Mouse (Mus musculus) 416B (cell line): Measurements from ENCODE around the gene Fam120a.
A peak's percentile ranks its signal among the peaks of the same experiment; 100 is the strongest.

Experiments used
- DNase-seq: peaks from one replicate; pipeline ENCODE4 v3.0.0; 2011; ENCODE audit warnings: low read depth

Fam120a gene

DNA sequence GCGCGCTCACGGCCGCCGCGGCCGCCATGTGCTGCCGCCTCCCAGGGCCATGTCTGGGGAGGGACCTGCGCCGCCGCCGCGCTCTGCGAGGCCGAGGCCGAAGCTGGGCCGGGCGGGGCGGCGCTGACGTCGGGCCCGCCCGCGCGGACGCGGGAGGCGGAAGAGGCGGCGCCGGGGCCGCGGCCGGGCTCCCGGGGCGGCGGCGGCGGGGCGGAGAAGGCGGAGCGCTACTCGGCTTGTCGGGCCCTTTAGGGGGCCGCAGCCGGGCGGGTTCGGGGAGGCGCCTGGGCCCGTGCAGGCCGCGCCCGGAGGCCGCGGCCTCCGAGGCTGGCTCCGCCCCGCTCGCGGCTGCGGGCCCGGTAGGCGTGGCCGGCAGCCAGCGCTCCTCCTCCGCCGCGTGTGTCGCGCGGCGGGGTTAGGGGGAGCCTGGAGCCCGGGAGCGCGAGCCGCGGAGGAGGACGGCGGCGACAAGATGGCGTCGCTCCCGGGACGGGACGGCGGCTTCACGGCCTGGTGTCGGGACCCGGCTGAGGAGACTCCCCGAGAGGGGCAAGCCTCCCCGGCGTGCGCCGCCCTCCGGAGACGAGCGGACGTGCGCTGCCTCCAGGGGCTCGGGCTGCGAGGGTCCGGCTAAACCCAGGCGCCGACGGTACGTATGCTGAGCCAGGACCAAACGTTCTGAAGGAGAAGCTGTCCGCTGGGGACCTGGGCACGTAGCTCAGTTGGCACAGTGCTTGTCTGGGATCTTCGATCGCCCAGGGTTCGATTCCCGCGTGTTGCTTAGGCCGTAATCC, at the start of gene Fam120a:
TSS of gene Fam120a (minus strand) at position 62 of the 794 bp plus-strand sequence.
- peak; percentile 79 for DNase-seq

DNA sequence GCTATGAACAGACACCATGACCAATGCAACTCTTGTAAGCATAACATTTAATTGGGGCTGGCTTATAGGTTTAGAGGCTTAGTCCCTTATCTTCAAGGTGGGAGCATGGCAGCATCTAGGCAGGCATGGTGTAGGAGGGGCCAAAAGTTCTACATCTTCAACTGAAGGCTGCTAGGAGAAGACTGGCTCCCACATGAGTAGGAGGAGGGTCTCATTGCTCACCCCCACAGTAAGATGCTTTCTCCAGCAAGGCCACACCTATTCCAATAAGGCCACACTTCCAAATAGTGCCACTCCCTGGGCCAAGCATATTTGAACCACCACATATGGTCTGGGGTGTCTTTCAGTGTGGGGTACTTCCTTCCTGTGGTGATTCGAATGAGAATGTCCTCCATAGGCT, 49.6 kb upstream of the Fam120a start:
- no peak for DNase-seq

DNA sequence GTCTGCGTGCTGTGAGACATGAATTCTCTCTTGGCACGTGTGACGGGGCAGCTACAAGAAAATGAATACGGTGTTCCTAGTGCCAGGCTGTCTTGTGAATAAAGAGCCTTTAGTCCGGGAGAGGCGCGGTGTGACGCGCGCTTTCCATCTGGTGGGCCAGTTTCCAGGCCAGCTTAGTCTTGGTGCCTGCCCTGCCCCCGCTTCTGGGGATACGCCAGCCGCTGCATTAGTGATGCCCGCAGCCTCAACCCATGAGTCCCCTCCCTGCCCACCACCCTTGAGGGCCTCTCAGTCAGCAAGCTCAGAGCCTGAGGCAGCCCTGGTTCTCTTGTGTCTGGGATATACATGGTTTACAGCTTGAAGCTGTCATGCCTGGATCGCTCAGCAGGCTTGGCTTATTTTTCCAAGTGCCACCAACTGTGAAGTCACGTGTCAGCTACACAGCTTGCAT, 48.5 kb upstream of the Fam120a start:
- DNase-seq, result no peak

DNA sequence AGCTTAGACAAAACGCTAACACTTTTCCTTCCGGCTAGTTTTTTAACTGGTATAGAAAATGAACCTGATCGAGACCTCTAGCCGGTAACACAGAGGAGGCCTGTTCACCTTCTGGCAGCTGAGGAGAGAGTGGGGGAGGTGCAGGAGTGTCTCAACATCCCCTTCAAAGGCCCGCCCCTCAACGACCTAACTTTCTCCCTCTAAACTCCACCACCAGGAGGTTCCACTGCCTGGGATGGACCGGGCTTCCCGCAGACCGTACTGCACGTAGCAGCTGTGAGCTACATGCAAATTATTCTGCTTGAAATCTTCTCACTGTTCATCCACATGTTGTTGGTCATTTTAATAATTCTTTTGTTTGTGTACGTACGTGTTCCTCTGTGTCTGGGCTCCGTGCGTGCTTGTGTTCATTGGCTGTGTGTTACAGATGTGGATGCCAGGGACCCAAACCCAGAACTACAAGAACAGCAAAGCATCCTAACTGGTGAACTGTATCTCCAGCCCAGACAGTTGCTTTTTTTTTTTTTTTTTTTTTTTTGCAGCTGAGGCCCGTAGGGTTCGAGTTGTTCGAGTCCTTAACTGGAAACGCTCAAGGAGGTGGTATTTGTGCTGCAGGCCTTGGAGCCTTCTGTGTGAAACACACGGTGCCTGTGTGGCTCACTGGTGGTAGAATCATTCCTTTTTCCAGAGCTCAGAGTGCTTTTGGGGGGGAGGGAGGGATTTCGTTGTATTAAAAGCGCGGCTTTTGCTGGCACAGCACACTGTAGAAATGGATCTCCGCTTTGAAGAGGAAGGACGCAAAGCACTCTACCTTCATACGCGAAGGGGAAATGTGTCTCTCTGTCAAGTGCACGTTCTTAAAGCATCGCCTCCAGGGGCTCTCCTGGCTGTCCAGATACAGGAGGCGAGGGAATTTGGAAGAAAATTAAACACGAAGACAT, 47.8 kb upstream of the Fam120a start:
- DNase-seq, result no peak

DNA sequence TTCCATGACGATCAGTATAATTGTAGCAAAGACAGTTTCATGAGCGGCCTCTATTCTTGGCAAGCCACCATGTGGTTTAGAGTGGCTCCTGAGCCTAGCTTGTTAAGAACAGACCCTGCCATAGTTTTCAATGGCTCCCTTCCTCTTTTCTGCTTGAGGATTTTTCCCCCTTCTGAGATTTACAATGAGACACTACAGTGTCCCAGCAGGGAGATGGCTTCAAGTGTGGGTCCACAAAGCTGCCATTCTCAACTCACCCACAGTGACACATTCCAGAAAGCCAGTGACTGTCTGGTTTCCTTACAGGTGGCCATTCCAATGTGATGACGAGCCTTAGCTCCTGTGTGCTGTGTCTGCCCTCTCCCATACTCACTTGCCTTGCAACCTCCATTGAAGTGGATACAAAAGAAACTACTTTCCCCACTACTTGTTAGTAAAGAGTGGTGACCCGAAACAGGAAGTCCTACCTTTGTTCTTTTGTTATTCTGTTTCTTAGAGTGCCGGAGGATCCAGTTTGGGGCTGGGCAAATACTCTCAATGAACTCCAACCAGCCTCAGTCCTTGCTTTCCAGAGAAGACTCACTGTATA, 45.5 kb upstream of the Fam120a start:
- DNase-seq, result no peak

DNA sequence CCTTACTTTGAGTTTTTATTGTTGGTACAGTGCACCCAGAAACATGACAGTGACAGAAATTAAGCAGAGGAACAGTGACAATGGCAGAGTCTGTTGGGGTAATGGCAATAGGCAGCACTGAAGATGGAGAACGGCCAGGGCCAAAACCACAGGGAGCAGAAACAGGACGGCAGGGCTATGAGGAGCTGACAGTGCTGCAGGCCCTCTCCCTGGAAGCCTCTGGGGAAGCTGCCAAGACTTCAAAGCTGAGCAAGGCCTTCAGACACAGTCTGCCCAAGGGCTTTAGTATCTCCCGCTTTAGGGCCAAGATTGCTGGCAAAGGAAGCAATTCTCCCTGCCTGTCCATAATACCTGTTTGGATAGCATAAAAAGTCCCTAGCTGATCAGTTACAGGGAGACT, 33.9 kb upstream of the Fam120a start:
- no peak for DNase-seq

DNA sequence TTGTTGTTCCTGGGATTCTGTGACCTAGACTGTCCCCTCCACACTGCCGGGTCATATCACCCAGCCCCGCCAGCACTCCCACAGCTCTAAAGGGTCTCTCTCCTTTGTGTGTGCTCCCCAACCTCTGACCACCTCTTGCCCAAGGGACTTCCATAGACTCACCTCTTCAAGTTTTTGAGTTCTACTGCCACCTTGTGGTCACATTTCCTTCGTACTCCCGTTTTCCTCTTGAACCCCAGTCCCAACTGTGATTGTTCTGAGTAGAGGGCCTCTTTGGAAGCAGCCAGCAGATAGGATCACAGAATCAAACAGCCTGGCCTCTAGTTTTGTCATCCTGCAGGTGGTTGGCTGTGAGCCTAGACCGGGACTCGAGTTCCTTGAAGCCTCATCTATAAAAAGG, 30.8 kb upstream of the Fam120a start:
- DNase-seq, result peak; percentile 79

DNA sequence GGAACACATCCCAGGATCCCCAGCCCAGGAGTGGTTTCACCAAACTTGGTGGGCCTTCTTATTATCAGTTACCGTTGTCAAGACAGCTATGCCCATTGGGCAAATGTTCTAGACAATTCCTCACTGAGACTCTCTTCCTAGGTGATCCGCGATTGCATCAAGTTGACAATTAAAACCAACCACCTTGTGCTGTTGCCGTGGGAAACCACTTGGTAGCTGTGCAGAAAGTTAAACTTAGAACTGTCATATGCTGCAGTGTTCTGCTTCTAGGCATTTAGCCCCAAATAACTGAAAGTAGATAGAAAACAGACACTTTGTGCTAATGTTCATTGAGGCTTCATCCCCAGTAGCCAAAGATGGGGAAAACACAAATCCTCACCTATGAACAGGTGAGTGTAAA, 28.9 kb upstream of the Fam120a start:
- DNase-seq, result no peak

DNA sequence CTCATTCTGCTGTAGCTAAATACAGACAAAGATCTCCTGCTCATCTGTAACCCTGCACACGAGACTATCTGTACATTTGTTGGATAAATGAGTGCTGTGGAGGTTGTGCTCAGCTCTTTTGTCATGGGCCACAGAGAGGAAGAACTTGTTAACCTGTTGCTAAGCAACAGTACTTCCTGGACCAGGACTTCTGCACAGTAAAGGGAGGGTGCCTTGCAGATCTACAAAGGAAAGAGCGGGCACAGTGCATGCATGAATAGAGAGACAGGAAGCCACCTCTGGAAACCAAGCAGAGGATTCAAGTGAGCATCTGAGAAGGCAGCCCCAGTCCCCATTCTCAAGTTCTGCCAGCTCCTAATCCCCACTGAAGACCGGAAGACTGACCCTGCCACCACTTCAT, 27.1 kb upstream of the Fam120a start:
- peak; percentile 69 for DNase-seq

- no peak for DNase-seq
Observed at GRCm38 (mm10) chr13:48992914-48993313, 25.1 kb upstream of the Fam120a start.

GRCm38 (mm10) chr13:48990138-48990537, 22.3 kb upstream of the Fam120a start:
- DNase-seq, result no peak

DNA sequence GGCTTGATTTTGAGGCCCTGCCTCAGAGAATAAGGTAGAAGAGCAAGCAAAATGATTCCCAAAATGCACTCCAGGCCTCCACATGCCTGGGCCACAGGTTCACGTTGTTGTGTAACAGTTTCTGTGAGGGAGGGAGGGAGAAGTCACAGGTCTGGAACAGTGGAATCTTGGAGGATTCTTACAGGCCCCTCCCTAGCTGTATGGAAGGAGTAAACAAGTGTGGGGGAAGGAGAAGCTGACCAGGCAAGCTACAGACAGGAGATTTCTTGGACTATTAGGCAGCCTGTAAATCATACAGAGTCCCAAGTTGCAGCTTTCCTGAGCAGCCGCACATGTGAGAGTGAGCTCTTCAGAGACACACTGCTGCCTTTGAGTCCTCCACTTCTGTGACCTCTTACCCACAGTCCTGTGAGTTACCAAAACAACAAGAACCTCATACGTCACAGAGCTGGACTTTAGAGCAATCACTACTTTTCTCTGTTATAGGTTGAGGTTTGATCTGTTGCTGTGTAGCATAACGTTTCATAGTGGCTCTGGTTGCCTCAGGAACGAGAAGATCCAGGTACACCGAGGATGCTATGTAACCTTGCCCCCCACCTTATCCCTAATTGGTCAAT, 14.8 kb upstream of the Fam120a start:
- DNase-seq, result no peak

- DNase-seq, result peak; percentile 71
Observed at GRCm38 (mm10) chr13:48979069-48979468, 11.3 kb upstream of the Fam120a start.

DNA sequence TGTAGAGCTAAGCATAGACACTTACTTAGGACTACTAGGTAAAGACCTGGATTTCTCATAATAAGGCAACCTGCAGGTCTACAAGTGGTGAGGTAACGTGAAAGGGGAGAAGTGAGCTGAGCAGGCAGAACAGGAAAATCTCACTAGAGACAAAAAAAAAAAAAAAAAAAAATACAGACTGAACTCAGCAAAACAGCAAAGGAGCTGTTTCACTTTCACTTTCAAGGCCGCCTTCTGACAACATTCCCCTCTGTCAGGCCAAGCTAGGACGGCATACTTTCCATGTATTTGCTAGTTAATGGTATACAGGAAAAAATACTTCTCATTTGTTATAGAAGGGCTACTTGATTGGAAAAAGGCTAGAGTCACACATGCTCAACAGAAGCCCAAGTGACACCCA, 10.0 kb upstream of the Fam120a start:
- peak; percentile 73 for DNase-seq

GRCm38 (mm10) chr13:48974699-48975098, 6.9 kb upstream of the Fam120a start:
- DNase-seq, result peak; percentile 49

GRCm38 (mm10) chr13:48974266-48974665, 6.4 kb upstream of the Fam120a start:
- DNase-seq, result no peak

DNA sequence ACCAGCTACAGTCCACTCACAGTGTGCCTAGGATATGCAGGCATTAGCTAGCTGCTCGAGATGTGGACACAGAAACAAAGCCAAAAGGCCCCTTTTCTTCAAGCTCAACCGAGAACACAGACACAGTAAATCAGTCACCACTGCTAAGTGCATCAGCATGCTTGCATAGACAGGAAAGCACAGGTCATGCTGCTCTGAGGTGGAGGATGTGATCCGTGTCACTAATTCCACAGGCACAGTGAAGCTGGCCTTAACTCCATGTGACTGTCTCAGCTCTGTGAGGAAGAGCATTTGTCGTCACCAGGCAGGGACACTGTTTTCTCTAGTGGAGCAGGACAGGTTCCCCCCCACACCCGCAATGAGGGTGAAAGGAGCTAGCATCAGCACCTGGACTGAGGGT, 5.4 kb upstream of the Fam120a start:
- DNase-seq, result no peak

GRCm38 (mm10) chr13:48971033-48971432, 3.2 kb upstream of the Fam120a start:
- peak; percentile 54 for DNase-seq

DNA sequence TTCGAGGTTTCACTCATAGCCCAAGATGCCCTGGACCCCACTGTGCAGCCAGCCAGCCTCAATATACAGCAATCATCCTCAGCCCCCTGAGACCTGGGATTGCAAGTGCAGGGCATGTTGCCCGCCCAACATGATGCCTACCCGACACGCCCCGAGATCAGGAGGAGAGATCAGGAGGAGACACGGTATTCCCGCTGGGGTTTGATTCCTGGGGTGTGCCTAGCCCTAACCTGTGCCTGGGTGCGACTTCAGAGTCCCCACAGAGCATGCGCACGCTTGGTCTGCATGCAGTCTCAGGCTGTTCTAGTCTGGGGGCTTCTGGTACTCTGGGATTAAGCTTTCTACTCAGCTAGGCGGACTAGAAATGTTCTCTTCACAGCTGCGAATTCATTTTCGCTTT, 2.7 kb upstream of the Fam120a start:
- no peak for DNase-seq

GRCm38 (mm10) chr13:48968750-48969088, 902 bp upstream of the Fam120a start:
- DNase-seq, result no peak

- DNase-seq, result peak; percentile 40
Observed at GRCm38 (mm10) chr13:48966851-48967821, 681 bp downstream of the Fam120a start.
